Mouse (Mus musculus): ENCODE results near the gene Tango6.

- TF ChIP-seq GATA1 (IDR thresholded peaks at IDR 0.05; ENCODE audit: borderline replicate concordance, low read length), result no peak
- no peak for TF ChIP-seq FLI1 (IDR thresholded peaks at IDR 0.05; ENCODE audit: low read length)
These were observed 51.4 kb downstream of the Tango6 start for GRCm38 (mm10) chr8:106734222-106734621.
